Mouse (Mus musculus) C2C12 (cell line): ENCODE results near the gene Ly75.

Experiments
- CEBPB ChIP-seq: IDR thresholded peaks from one replicate; pipeline ENCODE4 v1.6.1; 2011; ENCODE audit warnings: low read depth, mild to moderate bottlenecking, control low read depth, moderate library complexity
- CTCF ChIP-seq: IDR thresholded peaks from one replicate; pipeline ENCODE4 v1.5.1; 2011; ENCODE audit not compliant: control insufficient read depth, insufficient read depth, insufficient read length
- FOSL1 ChIP-seq: IDR thresholded peaks from one replicate; pipeline ENCODE4 v1.8.0; 2011; ENCODE audit warnings: mild to moderate bottlenecking, low read length; ENCODE audit not compliant: poor library complexity, insufficient read depth, severe bottlenecking
- MAX ChIP-seq: IDR thresholded peaks from one replicate; pipeline ENCODE4 v1.6.1; 2011; ENCODE audit warnings: mild to moderate bottlenecking, control low read depth
- MYOD1 ChIP-seq: IDR thresholded peaks from one replicate; pipeline ENCODE4 v1.6.1; 2011; ENCODE audit warnings: low read depth; ENCODE audit not compliant: control insufficient read depth, insufficient read length
- MYOG ChIP-seq: IDR thresholded peaks from one replicate; pipeline ENCODE4 v1.6.1; 2011; ENCODE audit not compliant: control insufficient read depth, insufficient read length; ENCODE audit errors: extremely low read depth
- USF1 ChIP-seq: IDR thresholded peaks from one replicate; pipeline ENCODE4 v1.6.1; 2011; ENCODE audit warnings: low read depth, mild to moderate bottlenecking, control low read depth, moderate library complexity

GRCm38 (mm10) chr2:60252782-60253181, 130.3 kb downstream of the Ly75 start:
- no peak for TF ChIP-seq CTCF
- TF ChIP-seq CEBPB: no peak
- TF ChIP-seq MYOD1: no peak
- TF ChIP-seq MAX: no peak
- TF ChIP-seq USF1: no peak
- no peak for TF ChIP-seq MYOG
- no peak for TF ChIP-seq FOSL1
